In the genomic region with DNA sequence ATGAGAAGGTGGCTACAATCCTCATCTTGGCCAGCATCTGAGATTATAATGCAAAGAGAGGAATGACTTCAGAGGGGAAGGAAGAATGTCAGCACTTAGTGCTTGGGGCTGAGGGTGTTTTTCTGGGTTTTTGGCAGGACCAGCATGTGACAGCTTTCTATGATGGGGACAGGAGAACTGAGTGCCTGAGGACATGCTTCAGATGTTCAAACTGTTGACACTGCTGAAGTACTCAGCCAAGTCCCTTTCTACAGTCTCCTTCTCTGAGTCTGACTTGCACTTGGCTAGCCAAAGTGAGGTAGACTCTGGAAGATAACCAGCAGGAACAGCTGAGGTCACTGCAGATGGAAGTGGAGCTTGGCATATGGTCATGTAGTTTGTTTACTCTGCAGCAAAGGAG, we compare ENCODE assay signal across 25 mouse cellular contexts.
A peak's percentile ranks its signal among the peaks of the same experiment; 100 is the strongest.
DNase-seq lines count a peak whose midpoint lies in the region; ATAC-seq lines count a peak whose summit lies in the region.
"Had no signal": no experiment of that assay in that cellular context is flagged by ENCODE, and none has a peak within 500 bp of the region (broad histone marks: within the 10 kb centered on the region; RNA-seq: fewer than 3 reads in every experiment).

No protein-coding gene starts in this region.

- ATAC-seq in hindbrain, embryonic 12.5 days (ENCODE audit: low FRiP score), result no peak
- ATAC-seq: forebrain, postnatal 0 days; hindbrain, embryonic 16.5 days; intestine, embryonic 16.5 days; midbrain, embryonic 16.5 days had no signal

- intact Hi-C loops in gastrocnemius, postnatal 36 days (cut with DNase I), result no loop called here
- intact Hi-C loops in heart, postnatal 25 days (cut with DNase I), result no loop called here

- no peak overlapping the region for H3K27ac ChIP-seq in hindbrain, embryonic 12.5 days
- H3K27ac ChIP-seq: forebrain, embryonic 10.5 days; heart, adult 2 months; layer of hippocampus, adult 2 months; liver, embryonic 14.5 days; macrophage; stomach, embryonic 15.5 days had no signal

- H3K4me2 ChIP-seq in hindbrain, embryonic 12.5 days (replicated peaks), result no peak overlapping the region
- H3K4me2 ChIP-seq: stomach, embryonic 15.5 days had no signal

- H3K27me3 ChIP-seq in hindbrain, embryonic 12.5 days, result no peaks in the 10 kb centered on the region
- H3K27me3 ChIP-seq: stomach, embryonic 15.5 days had no signal

- H3K4me1 ChIP-seq in hindbrain, embryonic 12.5 days, result 0 out of 2 replicates have a peak, but pooled peaks cover 2% of the 10 kb centered on the region
- H3K4me1 ChIP-seq: stomach, embryonic 15.5 days had no signal

- DNase-seq in gastrocnemius, postnatal 25 days, result peak; percentile 29
- DNase-seq in gastrocnemius, postnatal 36 days, result no peak
- peak; percentile 22 to 30 for DNase-seq in heart, adult 9 months (ENCODE audit: low spot score in 2 of 2)
- peak; percentile 14 for DNase-seq in heart, postnatal 25 days (ENCODE audit: low spot score)
- DNase-seq in lung, postnatal 25 days (ENCODE audit: low spot score), result peak; percentile 32
- no peak for DNase-seq in layer of hippocampus, postnatal 14 days (ENCODE audit: low spot score in 2 of 2)
- no peak for DNase-seq in ovary, postnatal 14 days (ENCODE audit: low spot score)
- DNase-seq: cerebellum, adult 11 months; forebrain, postnatal 0 days; kidney, adult 9 months; kidney, postnatal 25 days; right cerebral cortex, adult 18-20 months; right cerebral cortex, postnatal 4 days; thymus, adult 18-20 months; thymus, postnatal 4 days had no signal

- H3K36me3 ChIP-seq in hindbrain, embryonic 12.5 days, result no peaks in the 10 kb centered on the region
- H3K36me3 ChIP-seq: forebrain, embryonic 10.5 days; stomach, embryonic 15.5 days had no signal

- H3K9ac ChIP-seq in hindbrain, embryonic 12.5 days, result no peak overlapping the region
- H3K9ac ChIP-seq: forebrain, postnatal 0 days; liver, embryonic 14.5 days; stomach, embryonic 15.5 days had no signal

- H3K4me3 ChIP-seq in hindbrain, embryonic 12.5 days, result no peak overlapping the region
- H3K4me3 ChIP-seq: forebrain, embryonic 10.5 days; heart, adult 2 months; layer of hippocampus, adult 2 months; stomach, embryonic 15.5 days had no signal

- no peaks in the 10 kb centered on the region for H3K9me3 ChIP-seq in hindbrain, embryonic 12.5 days (replicated peaks)
- H3K9me3 ChIP-seq: forebrain, embryonic 10.5 days; stomach, embryonic 15.5 days had no signal

Comparison
In these comparisons a context has a peak if more than half of its experiments do, and no peak if none do; other contexts are left out.
1. DNase-seq: peak in gastrocnemius, postnatal 25 days (single experiment), heart, adult 9 months (2 of 2), heart, postnatal 25 days (single experiment) and lung, postnatal 25 days (single experiment); none in gastrocnemius, postnatal 36 days (0 of 2), layer of hippocampus, postnatal 14 days (0 of 2) and ovary, postnatal 14 days (single experiment).